Mouse (Mus musculus): ENCODE results near the gene Plin4. TPM values are rescaled to one million over a fixed set of nuclear protein-coding genes. Genes with fewer than 3 reads are reported as not detected.

Gene Plin4
- total RNA-seq, 2 experiments from 2014 or later = 127 to 310 TPM

GRCm38 (mm10) chr17:56131814-56132213 lies 22.2 kb upstream of the Plin4 start:
- DNase-seq = peak; percentile 69
- intact Hi-C loops (cut with DNase I; ENCODE audit: low total_unique reads) = loop anchor here (2.0 to 5.0 kb wide), 2 partner anchors 27 to 120 kb away; no protein-coding TSS in a partner anchor

DNA sequence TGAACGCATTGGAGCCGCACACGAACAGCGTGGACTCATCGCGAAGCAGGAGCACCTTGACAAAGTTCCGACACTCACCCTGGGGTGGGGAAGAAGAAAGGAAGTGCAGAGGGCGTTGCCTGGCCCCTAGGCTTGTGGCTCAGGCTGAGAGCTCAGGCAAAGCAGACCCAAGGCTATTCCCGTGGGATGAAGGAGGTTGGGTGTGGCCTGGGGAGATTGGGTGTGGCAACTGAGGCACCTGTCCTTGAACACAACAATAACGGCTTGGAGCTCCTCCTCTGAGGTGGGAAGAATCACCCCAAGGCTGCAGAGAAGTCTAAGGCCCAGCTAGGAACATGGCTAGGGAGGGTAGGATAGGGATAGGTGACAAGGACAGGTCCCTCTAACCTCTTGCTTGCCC lies 21.5 kb upstream of the Plin4 start:
- intact Hi-C loops (cut with DNase I; ENCODE audit: low total_unique reads) = loop anchor here (5.0 kb wide), 1 partner anchor 121 kb away; no protein-coding TSS in a partner anchor
- DNase-seq = no peak

GRCm38 (mm10) chr17:56128246-56128645 lies 18.6 kb upstream of the Plin4 start:
- intact Hi-C loops (cut with DNase I; ENCODE audit: low total_unique reads) = no loop called here
- DNase-seq = no peak

DNA sequence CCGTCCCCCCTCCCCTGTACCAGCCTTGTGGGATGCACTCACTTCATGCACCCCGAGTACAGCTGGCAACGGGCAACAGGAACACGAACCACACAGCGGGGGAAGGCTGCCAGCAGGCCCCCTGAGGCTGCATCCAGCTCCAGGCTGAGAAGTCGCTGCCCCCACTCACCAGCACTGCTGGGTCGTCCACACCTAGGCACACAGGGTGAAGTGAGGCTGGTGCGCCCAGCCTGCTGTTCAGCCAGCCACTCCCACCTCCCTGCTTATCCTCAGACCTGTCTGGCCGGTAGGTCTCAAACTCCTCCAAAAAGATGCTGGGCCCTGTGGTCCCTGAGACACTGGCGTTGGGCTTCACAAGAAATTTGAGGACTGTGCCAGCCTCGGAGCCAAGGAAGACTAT lies 16.6 kb upstream of the Plin4 start:
- intact Hi-C loops (cut with DNase I; ENCODE audit: low total_unique reads) = no loop called here

DNA sequence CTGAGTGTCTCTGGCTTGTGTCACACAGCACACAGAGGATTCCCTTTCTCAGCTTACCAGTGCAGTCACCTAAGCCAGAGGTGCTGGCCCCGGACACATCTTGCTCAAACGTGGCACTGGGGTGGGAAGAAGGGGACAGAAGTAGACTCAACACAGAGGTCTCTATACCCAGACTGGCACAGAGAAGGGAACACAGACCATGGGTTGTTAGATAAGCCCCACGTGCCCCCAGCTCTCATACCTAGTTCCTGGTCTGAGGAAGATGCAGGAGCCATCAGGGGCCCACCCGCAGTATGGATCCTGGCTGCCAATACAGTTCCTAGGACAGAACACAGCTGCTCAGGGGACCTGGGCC lies 15.7 kb upstream of the Plin4 start:
- no peak for DNase-seq
- intact Hi-C loops (cut with DNase I; ENCODE audit: low total_unique reads) = no loop called here

More for the DNA sequence above, 16.6 kb upstream of the Plin4 start:
- DNase-seq = no peak

- intact Hi-C loops (cut with DNase I; ENCODE audit: low total_unique reads) = loop anchor here (5.0 kb wide), 1 partner anchor 33 kb away; no protein-coding TSS in a partner anchor
- no peak for DNase-seq
Observed at GRCm38 (mm10) chr17:56124377-56125275, 15.0 kb upstream of the Plin4 start.

DNA sequence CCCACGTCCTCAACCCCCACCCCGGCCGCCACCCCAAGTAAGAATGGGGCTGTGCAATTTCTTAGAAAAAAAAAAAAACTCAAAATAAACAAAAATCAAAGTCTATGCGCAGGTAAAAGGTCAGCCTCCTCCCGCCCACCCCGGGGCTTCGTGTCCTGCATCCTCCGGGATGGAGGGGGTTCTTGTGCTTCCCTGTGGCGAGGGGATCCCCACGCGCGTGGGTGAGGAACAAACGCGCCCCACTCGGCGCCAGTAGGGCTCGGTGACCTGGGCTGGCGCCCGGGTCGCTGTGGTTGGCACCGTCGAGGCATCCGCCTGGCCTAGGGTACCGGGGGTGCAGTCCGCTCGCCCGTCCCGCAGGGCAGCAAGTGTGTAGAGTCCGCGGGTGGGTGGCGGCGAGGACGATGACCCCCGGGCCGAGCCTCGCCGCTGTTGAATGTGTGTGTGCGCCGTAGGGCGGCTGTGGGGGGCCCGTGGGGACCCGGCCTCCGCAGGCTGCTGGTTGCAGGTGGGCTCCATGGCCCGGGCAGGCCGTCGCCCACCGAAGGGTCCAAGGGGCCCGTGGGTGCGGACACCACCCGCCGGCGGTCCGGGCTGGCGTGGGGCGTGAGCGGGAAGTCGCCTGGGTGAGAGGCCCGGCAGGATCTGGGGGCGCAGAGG lies 14.2 kb upstream of the Plin4 start:
- intact Hi-C loops (cut with DNase I; ENCODE audit: low total_unique reads) = loop anchor here (5.0 kb wide), 1 partner anchor 33 kb away; no protein-coding TSS in a partner anchor
- DNase-seq = no peak

DNA sequence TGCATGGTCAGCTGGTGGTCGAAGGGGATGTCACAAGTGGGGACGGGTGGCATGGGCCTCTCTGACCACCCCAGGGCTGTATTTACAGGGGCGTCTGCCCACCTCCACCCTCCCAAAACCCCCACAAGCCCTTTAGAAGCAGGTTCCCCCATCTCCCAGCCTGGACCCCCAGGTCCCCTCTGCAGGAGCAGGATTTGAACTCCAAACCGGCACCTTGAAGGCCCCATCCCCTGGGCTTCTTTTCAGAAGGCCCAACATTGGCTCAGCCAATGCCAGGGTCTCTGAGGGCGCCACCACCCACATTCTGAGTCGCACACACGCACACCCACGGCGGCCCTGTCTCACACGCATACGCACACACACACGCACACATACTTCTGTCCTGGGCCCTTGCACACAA lies 13.6 kb upstream of the Plin4 start:
- DNase-seq = no peak
- intact Hi-C loops (cut with DNase I; ENCODE audit: low total_unique reads) = loop anchor here (5.0 kb wide), 1 partner anchor 34 kb away; no protein-coding TSS in a partner anchor

DNA sequence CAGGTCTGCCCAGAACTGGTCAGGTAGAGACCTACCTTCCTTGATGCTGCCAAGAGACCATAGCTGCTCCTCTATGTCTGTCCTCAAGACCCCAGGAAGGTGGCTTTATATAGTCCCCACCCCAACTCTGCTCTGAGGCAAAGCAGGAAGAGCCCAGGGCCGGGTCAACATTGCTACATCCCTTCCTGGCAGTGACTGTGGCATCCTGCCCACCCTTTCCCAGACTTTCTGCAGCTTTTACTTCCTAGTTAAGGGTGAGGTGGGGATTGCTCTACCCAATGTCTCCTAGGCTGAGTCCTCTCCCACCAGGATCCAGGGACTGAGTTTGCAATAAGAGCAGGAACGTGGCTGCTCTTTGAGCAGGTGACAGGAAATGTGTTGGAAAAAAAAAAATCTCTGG lies 12.2 kb upstream of the Plin4 start, which contains the start of gene Lrg1:
Lrg1 (minus strand) TSS at position 176 of the 400 bp plus-strand sequence.
- intact Hi-C loops (cut with DNase I; ENCODE audit: low total_unique reads) = loop anchor here (5.0 kb wide), 1 partner anchor 35 kb away; no protein-coding TSS in a partner anchor
- no peak for DNase-seq

- intact Hi-C loops (cut with DNase I; ENCODE audit: low total_unique reads) = loop anchor here (5.0 kb wide), 1 partner anchor 37 kb away; no protein-coding TSS in a partner anchor
- peak; percentile 62 for DNase-seq
Observed at GRCm38 (mm10) chr17:56119981-56120880, 10.6 kb upstream of the Plin4 start.

GRCm38 (mm10) chr17:56119431-56119830 lies 9.8 kb upstream of the Plin4 start:
- DNase-seq = no peak
- intact Hi-C loops (cut with DNase I; ENCODE audit: low total_unique reads) = no loop called here

DNA sequence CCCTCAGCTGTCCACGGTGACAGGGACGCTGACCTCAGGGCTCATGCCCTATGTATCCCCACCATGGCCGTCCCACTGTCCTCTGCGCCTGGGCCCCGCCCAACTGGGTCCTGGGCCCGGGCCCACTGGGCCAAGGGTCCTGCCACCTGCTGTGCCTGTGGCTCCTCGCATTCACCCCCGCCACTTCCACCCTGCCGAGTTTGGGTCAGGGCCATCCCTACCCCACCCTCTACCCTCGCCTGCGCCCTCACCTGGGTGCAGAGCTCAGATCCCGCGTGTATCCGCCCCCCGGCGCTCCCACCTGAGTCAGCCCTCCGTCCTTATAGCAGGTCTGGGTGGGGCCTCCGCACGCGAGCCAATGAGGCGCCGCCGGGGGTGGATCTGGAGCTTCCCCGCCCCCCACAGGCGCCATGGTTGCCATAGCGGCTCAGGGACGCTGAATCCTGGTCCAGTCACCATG lies 7.7 kb upstream of the Plin4 start, which contains the start of gene Plin5:
Plin5 (minus strand) TSS at position 346 of the 460 bp plus-strand sequence.
- intact Hi-C loops (cut with DNase I; ENCODE audit: low total_unique reads) = no loop called here
- peak; percentile 74 for DNase-seq

- intact Hi-C loops (cut with DNase I; ENCODE audit: low total_unique reads) = no loop called here
- DNase-seq = no peak
Observed at GRCm38 (mm10) chr17:56116193-56116592, 6.6 kb upstream of the Plin4 start.

DNA sequence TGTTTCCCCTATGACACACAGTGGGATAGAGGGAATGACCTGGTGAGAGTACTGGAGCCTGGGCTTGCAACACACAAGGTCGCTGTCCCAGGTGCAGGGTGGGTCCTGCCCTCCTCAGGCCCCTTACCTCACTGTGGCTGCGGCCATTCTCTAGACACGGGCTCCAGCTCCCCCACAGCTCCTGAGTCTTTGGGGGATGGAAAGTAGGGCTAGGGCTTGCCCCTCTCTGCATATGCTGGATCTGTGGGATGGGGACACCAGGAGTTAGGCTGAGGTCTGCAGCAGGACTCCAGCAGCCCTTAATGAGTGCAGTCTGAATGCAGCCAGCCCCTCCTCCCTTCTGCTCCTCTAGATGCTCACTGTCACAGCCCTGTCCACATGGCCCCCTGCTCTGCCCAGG lies 3.1 kb upstream of the Plin4 start:
- DNase-seq = peak; percentile 3
- intact Hi-C loops (cut with DNase I; ENCODE audit: low total_unique reads) = no loop called here

DNA sequence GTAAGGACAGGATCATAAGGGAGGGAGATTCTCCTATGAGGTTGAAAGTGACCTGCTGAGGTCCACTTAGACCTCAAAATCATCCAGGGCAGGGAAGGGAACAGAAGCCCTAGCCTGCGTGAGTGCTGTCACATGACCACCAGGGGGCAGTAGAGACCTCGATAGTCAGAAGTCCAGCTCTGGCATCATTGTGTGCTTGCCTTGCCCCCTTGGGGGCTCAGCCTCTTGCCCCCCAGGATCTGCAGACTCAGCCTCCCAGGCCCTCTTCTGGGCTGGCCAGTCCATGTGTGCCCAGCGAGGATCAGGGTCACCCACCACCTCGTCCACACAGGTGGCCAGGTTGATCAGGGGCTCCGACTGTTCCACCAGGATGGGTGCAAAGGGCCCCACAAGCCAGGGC lies 2.3 kb upstream of the Plin4 start:
- DNase-seq = peak; percentile 62

DNA sequence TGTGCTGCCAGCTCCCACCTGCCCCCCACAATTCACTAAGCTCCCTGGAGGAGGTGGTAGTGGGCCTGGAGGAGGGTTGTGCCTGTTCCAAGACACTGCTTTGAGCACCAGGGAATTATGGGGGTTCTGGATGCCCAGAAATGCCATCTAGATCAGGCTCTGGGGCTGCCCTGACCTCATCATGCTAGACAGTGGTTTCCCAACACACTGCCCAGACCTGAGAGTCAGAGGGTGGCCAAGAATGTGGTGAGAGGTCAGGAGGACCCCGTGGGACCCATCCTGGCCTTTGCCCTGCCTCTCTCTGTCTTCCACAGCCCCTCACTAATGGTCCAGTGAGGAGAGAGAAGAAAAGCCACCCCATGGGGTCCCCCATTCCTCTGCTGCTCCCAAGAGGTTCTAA lies 1.4 kb upstream of the Plin4 start:
- DNase-seq = peak; percentile 4
- intact Hi-C loops (cut with DNase I; ENCODE audit: low total_unique reads) = no loop called here

More for the DNA sequence above, 2.3 kb upstream of the Plin4 start:
- intact Hi-C loops (cut with DNase I; ENCODE audit: low total_unique reads) = no loop called here

DNA sequence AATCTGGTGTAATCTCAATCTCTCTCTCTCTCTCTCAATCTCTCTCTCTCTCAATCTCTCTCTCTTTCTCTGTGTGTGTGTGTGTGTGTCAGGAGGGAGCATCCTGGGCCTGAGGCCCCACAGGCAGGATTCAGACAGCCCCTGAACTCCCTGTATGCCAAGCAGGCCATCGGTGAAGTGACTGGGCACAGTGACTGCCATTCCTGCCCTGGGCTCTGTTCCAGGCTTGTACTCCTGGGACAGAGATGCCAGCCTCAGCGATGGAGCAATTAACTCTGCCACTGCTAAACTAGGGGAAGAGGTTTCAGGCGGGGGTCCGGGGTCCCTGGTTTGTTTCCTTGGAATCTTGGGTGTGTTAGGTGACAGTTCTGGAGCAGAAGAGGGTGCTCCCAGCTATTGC lies 968 bp upstream of the Plin4 start:
- intact Hi-C loops (cut with DNase I; ENCODE audit: low total_unique reads) = no loop called here
- peak; percentile 57 for DNase-seq

- peak; percentile 89 for DNase-seq
- intact Hi-C loops (cut with DNase I; ENCODE audit: low total_unique reads) = no loop called here
Observed at GRCm38 (mm10) chr17:56108334-56109044, 1.1 kb downstream of the Plin4 start.

DNA sequence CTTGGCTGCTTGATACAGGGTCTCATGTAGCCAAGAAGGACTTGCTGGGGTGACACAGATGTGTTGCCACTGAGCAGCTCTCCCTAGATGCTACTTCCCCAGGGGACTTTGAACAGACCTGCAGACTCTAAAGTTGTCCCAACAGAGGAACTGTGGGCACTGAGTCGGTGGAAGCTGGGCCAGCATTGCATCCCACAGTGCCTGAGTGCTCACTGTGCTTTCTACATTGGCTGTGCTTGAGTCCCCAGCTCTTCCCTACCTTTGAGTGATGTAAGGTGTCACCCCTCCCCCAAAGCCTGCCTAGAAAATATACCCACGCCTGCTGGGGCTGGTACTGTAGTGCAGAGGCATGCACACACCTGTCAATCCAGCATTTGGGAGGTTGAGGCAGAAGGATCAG lies 1.9 kb downstream of the Plin4 start:
- intact Hi-C loops (cut with DNase I; ENCODE audit: low total_unique reads) = no loop called here
- DNase-seq = no peak

Data from gastrocnemius, postnatal 14 days (tissue).